Mouse (Mus musculus) heart, adult 2 months (tissue): ENCODE data around the gene Vars2.

Source experiments
- CTCF ChIP-seq: fragments of 200-600 bp; IDR thresholded peaks from 2 replicates; pipeline ENCODE4 v1.8.1; 2022; ENCODE audit warnings: antibody characterized with exemption, mild to moderate bottlenecking, moderate library complexity
- POLR2A ChIP-seq: fragments of 200-500 bp; IDR thresholded peaks from 2 replicates; pipeline ENCODE4 v1.6.1; 2011; ENCODE audit warnings: mild to moderate bottlenecking, low read depth, low read length, control low read depth; ENCODE audit not compliant: insufficient read depth

- no peak for TF ChIP-seq CTCF
- peak; percentile 60; the same call in 1 of the 2 replicates for TF ChIP-seq POLR2A
These were observed 33.1 kb upstream of the Vars2 start for GRCm38 (mm10) chr17:35700371-35700961.
